Comparison of ENCODE assay signal across 8 mouse cellular contexts in the genomic region with DNA sequence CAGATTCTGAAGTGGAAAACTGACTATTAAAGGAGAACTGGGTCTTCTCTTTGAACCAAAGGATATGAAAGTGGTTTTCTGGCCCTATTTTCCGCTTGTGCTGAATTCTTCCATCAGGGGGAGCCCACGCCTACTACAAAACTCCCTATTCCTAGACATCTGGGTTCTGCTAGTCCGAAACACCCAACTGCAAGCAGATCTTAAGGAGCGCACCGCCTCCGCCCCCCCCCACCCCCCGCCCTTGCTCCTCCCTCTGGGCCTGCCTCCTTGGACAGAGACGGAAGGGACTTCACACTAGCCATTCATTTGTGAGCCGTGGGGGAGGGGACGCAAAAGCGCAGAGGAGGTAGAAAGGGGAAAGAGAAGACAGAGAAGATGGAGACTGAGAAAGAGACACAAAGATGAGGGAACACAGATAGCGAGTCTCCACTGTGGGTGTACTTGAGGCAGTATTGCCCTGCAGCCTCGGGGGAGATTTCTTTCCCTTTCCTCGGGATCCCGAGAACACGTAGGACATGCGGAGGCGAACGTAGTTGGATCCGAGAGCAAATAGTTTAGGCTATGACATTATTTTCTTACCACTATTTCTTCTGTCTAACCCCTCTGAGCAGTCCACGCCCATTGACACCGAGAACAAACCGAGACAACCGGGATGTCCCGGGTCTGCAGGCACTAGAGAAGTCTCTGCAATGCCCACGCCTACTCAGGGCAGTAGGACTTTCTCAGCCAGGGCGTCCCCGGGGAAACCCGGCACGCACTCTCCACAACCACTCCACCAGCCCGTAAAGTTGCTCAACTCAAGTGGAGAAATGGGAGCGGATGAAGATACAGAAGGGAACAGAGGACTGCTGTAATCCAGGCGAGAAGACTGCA. TPM values are rescaled to one million over a fixed set of nuclear protein-coding genes. Genes with fewer than 3 reads are reported as not detected.
DNase-seq lines count a peak whose midpoint lies in the region; ATAC-seq and TF ChIP-seq lines count a peak whose summit lies in the region.

No protein-coding gene starts in this region.

- no peaks in the 10 kb centered on the region for H3K27me3 ChIP-seq in embryonic facial prominence, embryonic 11.5 days (ENCODE audit: control insufficient read depth, insufficient read depth, low read length)
- peaks cover 8% of the 10 kb centered on the region for H3K27me3 ChIP-seq in heart, adult 2 months (ENCODE audit: control insufficient read depth, insufficient read depth, low read length)
- 0 out of 2 replicates have a peak, but pooled peaks cover 1% of the 10 kb centered on the region for H3K27me3 ChIP-seq in kidney, adult 2 months (replicated peaks; ENCODE audit: control insufficient read depth, insufficient read depth, low read length)
- no peaks in the 10 kb centered on the region for H3K27me3 ChIP-seq in limb, embryonic 10.5 days (ENCODE audit: low read depth, poor library complexity, severe bottlenecking)
- H3K27me3 ChIP-seq in midbrain, embryonic 11.5 days (ENCODE audit: control insufficient read depth, insufficient read depth, low read length) = peaks cover 3% of the 10 kb centered on the region; the same call in 1 of the 2 replicates

- H3K36me3 ChIP-seq in embryonic facial prominence, embryonic 11.5 days (replicated peaks; ENCODE audit: control insufficient read depth, insufficient read depth, low read depth, low read length) = no peaks in the 10 kb centered on the region
- H3K36me3 ChIP-seq in heart, adult 2 months (ENCODE audit: control insufficient read depth, insufficient read depth, low read length) = 0 out of 2 replicates have a peak, but pooled peaks cover 2% of the 10 kb centered on the region
- no peaks in the 10 kb centered on the region for H3K36me3 ChIP-seq in kidney, adult 2 months (ENCODE audit: control insufficient read depth, insufficient read depth, low read length)
- peaks cover 12% of the 10 kb centered on the region for H3K36me3 ChIP-seq in limb, embryonic 10.5 days
- H3K36me3 ChIP-seq in midbrain, embryonic 11.5 days (ENCODE audit: control insufficient read depth, insufficient read depth, low read length) = no peaks in the 10 kb centered on the region

- peak overlapping the region; percentile 63 for H3K4me3 ChIP-seq in embryonic facial prominence, embryonic 11.5 days (ENCODE audit: low read depth, low read length)
- H3K4me3 ChIP-seq in heart, adult 2 months = peak overlapping the region; percentile 54
- H3K4me3 ChIP-seq in kidney, adult 2 months (ENCODE audit: insufficient read depth, low read depth, low read length) = peak overlapping the region; percentile 68
- H3K4me3 ChIP-seq in limb, embryonic 10.5 days = peak overlapping the region; percentile 69
- H3K4me3 ChIP-seq in midbrain, embryonic 11.5 days (ENCODE audit: low read depth, low read length) = peak overlapping the region; percentile 52

- intact Hi-C loops in heart, adult 2 months (cut with DNase I) = loop anchor here (5.0 to 10.0 kb wide), 2 partner anchors 344 to 777 kb away; partner anchors contain the start of genes Tmem167 and Xrcc4

- peak; percentile 74 for TF ChIP-seq CTCF in heart, adult 2 months (IDR thresholded peaks at IDR 0.05)
- TF ChIP-seq CTCF in kidney, adult 2 months (conservative IDR thresholded peaks at IDR 0.05; ENCODE audit: insufficient read depth, insufficient read length, low read depth, low read length) = peak; percentile 53

- DNase-seq in urinary bladder, adult 18-20 months (ENCODE audit: low spot score in 2 of 2) = peak; percentile 50 to 66
- no peak for DNase-seq in urinary bladder, postnatal 10 days (ENCODE audit: low spot score)
- DNase-seq in embryonic facial prominence, embryonic 11.5 days (ENCODE audit: low spot score) = peak; percentile 92
- DNase-seq in heart, adult 2 months = peak; percentile 69 to 71
- peak; percentile 77 for DNase-seq in kidney, adult 2 months
- peak; percentile 92 for DNase-seq in limb, embryonic 10.5 days (ENCODE audit: low spot score)
- DNase-seq in midbrain, embryonic 11.5 days (ENCODE audit: low spot score, missing footprints) = peak; percentile 97
- DNase-seq in skeletal muscle tissue, adult 2 months (ENCODE audit: low read depth, low spot score) = peak; percentile 66

- no peaks in the 10 kb centered on the region for H3K79me2 ChIP-seq in heart, adult 2 months (replicated peaks; ENCODE audit: control insufficient read depth, insufficient read depth, low read length)

- H3K4me1 ChIP-seq in embryonic facial prominence, embryonic 11.5 days (ENCODE audit: control insufficient read depth, insufficient read depth, low read length) = no peaks in the 10 kb centered on the region
- H3K4me1 ChIP-seq in heart, adult 2 months (ENCODE audit: control insufficient read depth, insufficient read depth, low read length) = peaks cover 5% of the 10 kb centered on the region
- no peaks in the 10 kb centered on the region for H3K4me1 ChIP-seq in kidney, adult 2 months (ENCODE audit: control insufficient read depth, insufficient read depth, low read length)
- H3K4me1 ChIP-seq in limb, embryonic 10.5 days = peaks cover 34% of the 10 kb centered on the region
- peaks cover 17% of the 10 kb centered on the region for H3K4me1 ChIP-seq in midbrain, embryonic 11.5 days (ENCODE audit: control insufficient read depth, insufficient read depth, low read length)

- no peak; the same call in 1 of the 2 replicates for TF ChIP-seq POLR2A in heart, adult 2 months (IDR thresholded peaks at IDR 0.05; ENCODE audit: insufficient read depth, low read depth, low read length)
- no peak for TF ChIP-seq POLR2A in kidney, adult 2 months (IDR thresholded peaks at IDR 0.05; ENCODE audit: low read depth, low read length)

- peak overlapping the region; percentile 80 for H3K4me2 ChIP-seq in embryonic facial prominence, embryonic 11.5 days (ENCODE audit: low read depth, low read length)
- H3K4me2 ChIP-seq in midbrain, embryonic 11.5 days = peak overlapping the region; percentile 91

- H3K9ac ChIP-seq in embryonic facial prominence, embryonic 11.5 days (replicated peaks; ENCODE audit: low read length) = peak overlapping the region; percentile 82
- H3K9ac ChIP-seq in heart, adult 2 months (ENCODE audit: low read depth, low read length) = peak overlapping the region; percentile 14
- peak overlapping the region; percentile 73 for H3K9ac ChIP-seq in midbrain, embryonic 11.5 days (ENCODE audit: low read length)

- H3K9me3 ChIP-seq in embryonic facial prominence, embryonic 11.5 days (replicated peaks; ENCODE audit: control insufficient read depth, low read length) = no peaks in the 10 kb centered on the region
- H3K9me3 ChIP-seq in limb, embryonic 10.5 days (replicated peaks) = no peaks in the 10 kb centered on the region
- no peaks in the 10 kb centered on the region for H3K9me3 ChIP-seq in midbrain, embryonic 11.5 days (ENCODE audit: control insufficient read depth, low read length)

- 0% methylated on average over 32 of the region's 33 CpGs for WGBS in embryonic facial prominence, embryonic 11.5 days
- WGBS in heart, adult 2 months = under 1% methylated on average over 33 of the region's 33 CpGs
- 1% methylated on average over 33 of the region's 33 CpGs for WGBS in kidney, adult 2 months
- 0% methylated on average over 33 of the region's 33 CpGs for WGBS in limb, embryonic 10.5 days
- under 1% methylated on average over 33 of the region's 33 CpGs for WGBS in midbrain, embryonic 11.5 days

- peak overlapping the region; percentile 81 for H3K27ac ChIP-seq in embryonic facial prominence, embryonic 11.5 days (replicated peaks; ENCODE audit: low read depth, low read length)
- peak overlapping the region; percentile 66 for H3K27ac ChIP-seq in heart, adult 2 months
- no peak overlapping the region for H3K27ac ChIP-seq in kidney, adult 2 months (ENCODE audit: insufficient read depth, low read depth, low read length)
- peak overlapping the region; percentile 97 for H3K27ac ChIP-seq in limb, embryonic 10.5 days
- peak overlapping the region; percentile 71 for H3K27ac ChIP-seq in midbrain, embryonic 11.5 days (ENCODE audit: low read depth, low read length)

- no peak for TF ChIP-seq EP300 in heart, adult 2 months (IDR thresholded peaks at IDR 0.05; ENCODE audit: insufficient read depth, low read depth, low read length)

- ATAC-seq in embryonic facial prominence, embryonic 11.5 days (replicated peaks; ENCODE audit: insufficient number of reproducible peaks, low FRiP score, low TSS enrichment, low read depth) = peak; percentile 83
- ATAC-seq in midbrain, embryonic 11.5 days (ENCODE audit: low FRiP score) = peak; percentile 87

RNA-seq across cellular contexts. Expression of gene Vcan, which starts 1.8 kb away (rescaled TPM):
- polyA plus RNA-seq in embryonic facial prominence, embryonic 11.5 days (2014; fragmentation: Nextera tagmentation; extraction: Ambion mirVana) = 105 and 108 TPM in 2 replicates
- total RNA-seq in heart, adult 2 months (2021) = 1 to 10 TPM; 7.3 to 9.1 TPM
- polyA plus RNA-seq in heart, adult 2 months (2012; rRNA removed) = 7.8 and 11.0 TPM in 2 replicates
- polyA plus RNA-seq in kidney, adult 2 months (2012; rRNA removed) = 1.7 and 3.7 TPM in 2 replicates
- polyA plus RNA-seq in limb, embryonic 10.5 days (2016; fragmentation: Nextera tagmentation; extraction: Ambion mirVana) = 44.9 and 74.8 TPM in 2 replicates
- 36.8 and 39.7 TPM in 2 replicates for polyA plus RNA-seq in midbrain, embryonic 11.5 days (2014; fragmentation: Nextera tagmentation; extraction: Ambion mirVana)

Comparison
In these comparisons a context has a peak if more than half of its experiments do, and no peak if none do; other contexts are left out.
1. H3K9ac ChIP-seq: peak in every context shown above with its lines; median percentile 82 in embryonic facial prominence, embryonic 11.5 days; 73 in midbrain, embryonic 11.5 days; 14 in heart, adult 2 months.